Mouse (Mus musculus) embryonic facial prominence, embryonic 11.5 days (tissue): ENCODE data around the gene Tubb4a. TPM values are rescaled to one million over a fixed set of nuclear protein-coding genes. Genes with fewer than 3 reads are reported as not detected.

Experiments used
- ATAC-seq: fragments of 200-750 bp; cut with Nextera tagmentation; replicated peaks from 2 replicates; pipeline ENCODE4 v1.8.0; 2017; ENCODE audit warnings: low read depth; ENCODE audit not compliant: insufficient number of reproducible peaks, low FRiP score, low TSS enrichment
- DNase-seq: peaks from one replicate; pipeline ENCODE4 v3.0.0-alpha.2; 2015; ENCODE audit warnings: low spot score
- H3K27ac ChIP-seq: fragments of 300-500 bp; sonication (generic); replicated peaks from 2 replicates; pipeline ENCODE4 v1.5.1; 2014; ENCODE audit warnings: mild to moderate bottlenecking, low read depth, low read length, control low read depth
- H3K27me3 ChIP-seq: fragments of 300-500 bp; sonication (generic); 2 replicates; pipeline ENCODE4 v1.6.1; 2014; ENCODE audit warnings: mild to moderate bottlenecking, low read length, moderate library complexity, mixed read lengths; ENCODE audit not compliant: control insufficient read depth, insufficient read depth
- H3K36me3 ChIP-seq: fragments of 300-500 bp; sonication (generic); replicated peaks from 2 replicates; pipeline ENCODE4 v1.6.1; 2014; ENCODE audit warnings: low read depth, mild to moderate bottlenecking, low read length, moderate library complexity, mixed read lengths; ENCODE audit not compliant: control insufficient read depth, insufficient read depth
- H3K4me1 ChIP-seq: fragments of 300-500 bp; sonication (generic); 2 replicates; pipeline ENCODE4 v1.6.1; 2014; ENCODE audit warnings: low read length, mixed read lengths; ENCODE audit not compliant: control insufficient read depth, insufficient read depth
- H3K4me2 ChIP-seq: fragments of 300-500 bp; sonication (generic); 2 replicates; pipeline ENCODE4 v1.6.1; 2014; ENCODE audit warnings: low read depth, mild to moderate bottlenecking, control low read depth, low read length, moderate library complexity
- H3K4me3 ChIP-seq: fragments of 300-500 bp; sonication (generic); 2 replicates; pipeline ENCODE4 v1.5.1; 2014; ENCODE audit warnings: low read depth, low read length, control low read depth
- H3K9ac ChIP-seq: fragments of 300-500 bp; sonication (generic); replicated peaks from 2 replicates; pipeline ENCODE4 v1.6.1; 2014; ENCODE audit warnings: mild to moderate bottlenecking, control low read depth, low read length
- H3K9me3 ChIP-seq: fragments of 300-500 bp; sonication (generic); replicated peaks from 2 replicates; pipeline ENCODE4 v1.6.1; 2016; ENCODE audit warnings: mild to moderate bottlenecking, low read length, inconsistent platforms, mixed read lengths; ENCODE audit not compliant: control insufficient read depth
- WGBS: fragments of 180-500 bp; shearing (Covaris S2); extraction: QIAGEN DNeasy Blood & Tissue Kit; methylation state at CpG from one replicate; pipeline ENCODE4 v1.1.7; 2014; 5-methylcytosine and 5-hydroxymethylcytosine counted together
- polyA plus RNA-seq: library from polyadenylated mRNA; unstranded; fragments of >200 nt; fragmentation: Nextera tagmentation; extraction: Ambion mirVana; gene quantifications from 2 replicates; pipeline ENCODE4 v1.2.1, GENCODE M21; 2014

The Tubb4a gene
- polyA plus RNA-seq, 1 experiment from 2014 or later: 39.9 TPM

- ATAC-seq (no peak), DNase-seq (no peak)
- no peaks in the 10 kb centered on the region for H3K36me3 ChIP-seq
- H3K4me2 ChIP-seq: no peak overlapping the region
- H3K4me3 ChIP-seq: no peak overlapping the region
- H3K27me3 ChIP-seq: no peaks in the 10 kb centered on the region
- H3K9me3 ChIP-seq: no peaks in the 10 kb centered on the region
- H3K9ac ChIP-seq: no peak overlapping the region
- H3K27ac ChIP-seq: no peak overlapping the region
- no peaks in the 10 kb centered on the region for H3K4me1 ChIP-seq
- WGBS: 86% methylated on average over 7 of the region's 7 CpGs
Observed at GRCm38 (mm10) chr17:57108040-57108665, 20.6 kb upstream of the Tubb4a start.

DNA sequence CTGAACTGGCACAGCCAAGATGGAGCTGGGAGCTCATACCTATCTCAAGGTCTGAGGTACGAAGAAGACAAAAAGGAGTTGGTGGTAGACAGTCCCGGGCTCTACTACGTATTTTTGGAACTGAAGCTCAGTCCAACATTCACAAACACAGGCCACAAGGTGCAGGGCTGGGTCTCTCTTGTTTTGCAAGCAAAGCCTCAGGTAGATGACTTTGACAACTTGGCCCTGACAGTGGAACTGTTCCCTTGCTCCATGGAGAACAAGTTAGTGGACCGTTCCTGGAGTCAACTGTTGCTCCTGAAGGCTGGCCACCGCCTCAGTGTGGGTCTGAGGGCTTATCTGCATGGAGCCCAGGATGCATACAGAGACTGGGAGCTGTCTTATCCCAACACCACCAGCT, 19.5 kb upstream of the Tubb4a start:
- H3K4me3 ChIP-seq: no peak overlapping the region
- no peaks in the 10 kb centered on the region for H3K27me3 ChIP-seq
- no peaks in the 10 kb centered on the region for H3K4me1 ChIP-seq
- WGBS: 80% methylated on average over 5 of the region's 5 CpGs
- no peak overlapping the region for H3K9ac ChIP-seq
- no peak for DNase-seq
- H3K4me2 ChIP-seq: no peak overlapping the region
- ATAC-seq: no peak
- H3K27ac ChIP-seq: no peak overlapping the region
- H3K36me3 ChIP-seq: no peaks in the 10 kb centered on the region
- H3K9me3 ChIP-seq: no peaks in the 10 kb centered on the region

DNA sequence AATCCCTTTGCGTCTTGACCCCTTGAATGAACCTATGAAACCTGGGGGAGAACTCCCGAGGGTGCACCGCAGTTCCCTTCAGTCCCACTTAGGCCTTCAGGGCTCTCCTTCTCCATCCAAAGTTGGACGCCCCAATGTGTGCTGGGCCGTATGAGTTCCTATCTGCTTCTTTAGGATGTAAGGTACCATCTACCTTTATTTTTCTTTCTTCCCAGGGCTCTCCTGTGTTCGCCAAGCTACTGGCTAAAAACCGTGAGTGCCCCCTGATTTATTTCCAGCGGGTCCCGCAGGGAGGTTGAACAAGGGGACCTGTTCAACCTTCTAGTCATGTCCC, 18.4 kb upstream of the Tubb4a start:
- Histone ChIP-seq H3K4me3 (peak overlapping the region; percentile 62), H3K36me3 (no peaks in the 10 kb centered on the region), H3K9me3 (no peaks in the 10 kb centered on the region), H3K27me3 (no peaks in the 10 kb centered on the region), H3K9ac (peak overlapping the region; percentile 80), H3K4me2 (peak overlapping the region; percentile 86), H3K27ac (no peak overlapping the region), H3K4me1 (no peaks in the 10 kb centered on the region)
- DNase-seq: no peak
- WGBS: 6% methylated on average over 9 of the region's 9 CpGs
- ATAC-seq: no peak

GRCm38 (mm10) chr17:57105181-57106034, 17.8 kb upstream of the Tubb4a start, which contains the start of gene Tnfsf9:
TSS of gene Tnfsf9 (plus strand) at chr17:57105325.
- Histone ChIP-seq H3K27me3 (no peaks in the 10 kb centered on the region), H3K4me3 (peak within 1 kb of the TSS; percentile 62), H3K36me3 (no peaks in the 10 kb centered on the region), H3K27ac (0 out of 2 replicates have a peak within 1 kb of the TSS, but pooled peaks have one; percentile 28), H3K9me3 (no peaks in the 10 kb centered on the region), H3K4me2 (peak within 1 kb of the TSS; percentile 86), H3K4me1 (no peaks in the 10 kb centered on the region), H3K9ac (peak within 1 kb of the TSS; percentile 80)
- DNase-seq (peak; percentile 77), ATAC-seq (peak; percentile 77)
- WGBS: under 1% methylated on average over 54 of the region's 61 CpGs

DNA sequence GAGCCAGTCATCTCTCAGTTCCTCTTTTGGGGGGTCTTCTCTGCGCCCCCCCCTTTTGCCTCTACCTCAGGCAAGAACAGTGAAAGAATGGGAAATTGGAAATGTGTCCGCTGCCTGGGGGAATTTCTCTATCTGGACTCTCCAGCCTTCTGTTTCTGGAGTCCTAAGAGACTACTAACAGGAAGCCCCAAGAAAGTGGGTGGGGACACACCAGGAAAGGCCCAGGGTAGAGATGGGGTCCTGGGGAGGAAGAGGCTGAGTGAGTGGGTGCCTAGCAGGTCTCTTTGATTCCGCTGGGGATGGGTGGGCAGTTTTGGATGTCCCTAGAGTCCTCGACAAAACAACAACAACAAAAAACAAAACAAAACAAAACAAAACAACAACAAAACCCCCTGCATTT, 16.9 kb upstream of the Tubb4a start:
- no peaks in the 10 kb centered on the region for H3K4me1 ChIP-seq
- H3K9me3 ChIP-seq: no peaks in the 10 kb centered on the region
- H3K4me3 ChIP-seq: peak overlapping the region; percentile 62; the same call in 1 of the 2 replicates
- ATAC-seq (no peak; the same call in 1 of the 2 replicates), DNase-seq (no peak)
- H3K27me3 ChIP-seq: no peaks in the 10 kb centered on the region
- H3K27ac ChIP-seq: no peak overlapping the region
- peak overlapping the region; percentile 86 for H3K4me2 ChIP-seq
- 41% methylated on average over 4 of the region's 4 CpGs for WGBS
- no peaks in the 10 kb centered on the region for H3K36me3 ChIP-seq
- H3K9ac ChIP-seq: no peak overlapping the region

- no peak overlapping the region for H3K4me2 ChIP-seq
- no peak overlapping the region for H3K27ac ChIP-seq
- no peaks in the 10 kb centered on the region for H3K9me3 ChIP-seq
- H3K9ac ChIP-seq: no peak overlapping the region
- no peak overlapping the region for H3K4me3 ChIP-seq
- H3K36me3 ChIP-seq: no peaks in the 10 kb centered on the region
- no peaks in the 10 kb centered on the region for H3K4me1 ChIP-seq
- no peaks in the 10 kb centered on the region for H3K27me3 ChIP-seq
- DNase-seq (no peak), ATAC-seq (no peak)
- WGBS: 66% methylated on average over 2 of the region's 2 CpGs
Observed at GRCm38 (mm10) chr17:57102276-57102675, 14.7 kb upstream of the Tubb4a start.

DNA sequence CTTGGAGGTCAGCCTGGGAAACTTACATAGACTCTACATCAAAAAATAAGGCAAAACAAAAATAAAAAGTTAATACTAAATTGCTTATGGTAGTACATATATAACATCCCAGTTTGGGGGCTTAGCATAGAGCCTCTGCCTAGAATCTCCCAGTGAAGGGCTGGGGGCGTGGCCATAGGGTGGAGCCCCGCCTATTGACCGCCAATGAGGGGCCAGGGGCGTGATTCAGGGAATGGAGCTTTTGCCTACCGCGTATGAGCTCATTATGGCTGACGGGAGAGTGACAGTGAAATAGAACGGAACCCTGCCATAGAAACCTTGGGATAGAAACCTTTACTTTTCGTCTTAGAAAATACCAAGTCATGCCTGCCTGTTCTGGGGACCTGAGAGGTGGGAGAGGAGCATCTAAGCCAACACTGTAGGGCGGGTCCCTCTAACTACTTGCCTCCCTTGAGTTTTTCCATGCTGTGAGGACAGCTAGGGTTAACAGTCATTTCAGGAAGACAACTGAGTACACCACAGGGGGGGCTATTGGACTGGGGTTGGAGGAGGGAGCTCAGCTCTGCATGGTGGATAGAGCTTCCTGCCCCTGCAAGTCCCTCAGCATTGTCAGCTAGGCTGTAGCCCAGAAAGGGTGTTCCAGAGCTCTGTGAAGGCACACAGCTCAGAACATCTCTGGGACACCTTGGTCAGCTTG, 12.2 kb upstream of the Tubb4a start:
- Histone ChIP-seq H3K9me3 (no peaks in the 10 kb centered on the region), H3K27ac (no peak overlapping the region), H3K4me1 (no peaks in the 10 kb centered on the region), H3K36me3 (no peaks in the 10 kb centered on the region), H3K9ac (no peak overlapping the region), H3K27me3 (no peaks in the 10 kb centered on the region), H3K4me2 (no peak overlapping the region), H3K4me3 (no peak overlapping the region)
- ATAC-seq: no peak
- 4% methylated on average over 10 of the region's 10 CpGs for WGBS
- DNase-seq: peak; percentile 44

- H3K36me3 ChIP-seq: no peaks in the 10 kb centered on the region
- DNase-seq (no peak), ATAC-seq (no peak)
- no peaks in the 10 kb centered on the region for H3K4me1 ChIP-seq
- 81% methylated on average over 5 of the region's 5 CpGs for WGBS
- no peak overlapping the region for H3K27ac ChIP-seq
- H3K4me3 ChIP-seq: no peak overlapping the region
- no peaks in the 10 kb centered on the region for H3K27me3 ChIP-seq
- H3K4me2 ChIP-seq: no peak overlapping the region
- H3K9me3 ChIP-seq: no peaks in the 10 kb centered on the region
- no peak overlapping the region for H3K9ac ChIP-seq
Observed at GRCm38 (mm10) chr17:57098321-57098720, 10.7 kb upstream of the Tubb4a start.
